Mouse (Mus musculus) lung, embryonic 16.5 days (tissue): ENCODE measurements around the gene Btbd9. TPM values are rescaled to one million over a fixed set of nuclear protein-coding genes. Genes with fewer than 3 reads are reported as not detected.
"Not testable (repeated sequence)": the region's sequence is repeated elsewhere in the genome, so short reads cannot be mapped to it uniquely, and the experiment has no call there.

Experiments used
- ATAC-seq: fragments of 200-750 bp; cut with Nextera tagmentation; 2 replicates; pipeline ENCODE4 v1.8.0; 2017; ENCODE audit warnings: low read depth, mild to moderate bottlenecking, moderate library complexity
- H3K27ac ChIP-seq: fragments of 300-500 bp; sonication (generic); 2 replicates; pipeline ENCODE4 v1.5.1; 2014; ENCODE audit warnings: mild to moderate bottlenecking, control low read depth, low read length
- H3K27me3 ChIP-seq: fragments of 300-500 bp; sonication (generic); 2 replicates; pipeline ENCODE4 v1.6.1; 2014; ENCODE audit warnings: low read depth, low read length, mixed read lengths; ENCODE audit not compliant: control insufficient read depth, insufficient read depth
- H3K36me3 ChIP-seq: fragments of 300-500 bp; sonication (generic); 2 replicates; pipeline ENCODE4 v1.6.1; 2014; ENCODE audit warnings: low read length; ENCODE audit not compliant: control insufficient read depth, insufficient read depth
- H3K4me1 ChIP-seq: fragments of 300-500 bp; sonication (generic); replicated peaks from 2 replicates; pipeline ENCODE4 v1.6.1; 2014; ENCODE audit warnings: low read length, mixed read lengths; ENCODE audit not compliant: control insufficient read depth, insufficient read depth
- H3K4me2 ChIP-seq: fragments of 300-500 bp; sonication (generic); 2 replicates; pipeline ENCODE4 v1.6.1; 2014; ENCODE audit warnings: low read depth, low read length, control low read depth
- H3K4me3 ChIP-seq: fragments of 300-500 bp; sonication (generic); 2 replicates; pipeline ENCODE4 v1.5.1; 2014; ENCODE audit warnings: mild to moderate bottlenecking, low read length, control low read depth
- H3K9ac ChIP-seq: fragments of 300-500 bp; sonication (generic); 2 replicates; pipeline ENCODE4 v1.6.1; 2014; ENCODE audit warnings: low read length, control low read depth
- H3K9me3 ChIP-seq: fragments of 300-500 bp; sonication (generic); 2 replicates; pipeline ENCODE4 v1.6.1; 2016; ENCODE audit warnings: low read length; ENCODE audit not compliant: control insufficient read depth
- WGBS: fragments of 180-500 bp; shearing (Covaris S2); extraction: QIAGEN DNeasy Blood & Tissue Kit; methylation state at CpG from one replicate; pipeline ENCODE4 v1.1.7; 2014; 5-methylcytosine and 5-hydroxymethylcytosine counted together
- polyA plus RNA-seq: library from polyadenylated mRNA; unstranded; fragments of >200 nt; fragmentation: Nextera tagmentation; extraction: Ambion mirVana; gene quantifications from 2 replicates; pipeline ENCODE4 v1.2.1, GENCODE M21; 2015

The Btbd9 gene
- polyA plus RNA-seq, 1 experiment from 2014 or later, result 55.8 TPM

GRCm38 (mm10) chr17:30513034-30513433 is 63.3 kb downstream of the Btbd9 start:
- Histone ChIP-seq H3K9ac (no peak overlapping the region), H3K4me2 (no peak overlapping the region), H3K36me3 (no peaks in the 10 kb centered on the region), H3K27ac (no peak overlapping the region), H3K4me3 (no peak overlapping the region), H3K27me3 (no peaks in the 10 kb centered on the region), H3K9me3 (no peaks in the 10 kb centered on the region), H3K4me1 (no peaks in the 10 kb centered on the region)
- no peak for ATAC-seq
- 79% methylated on average over 9 of the region's 9 CpGs for WGBS

DNA sequence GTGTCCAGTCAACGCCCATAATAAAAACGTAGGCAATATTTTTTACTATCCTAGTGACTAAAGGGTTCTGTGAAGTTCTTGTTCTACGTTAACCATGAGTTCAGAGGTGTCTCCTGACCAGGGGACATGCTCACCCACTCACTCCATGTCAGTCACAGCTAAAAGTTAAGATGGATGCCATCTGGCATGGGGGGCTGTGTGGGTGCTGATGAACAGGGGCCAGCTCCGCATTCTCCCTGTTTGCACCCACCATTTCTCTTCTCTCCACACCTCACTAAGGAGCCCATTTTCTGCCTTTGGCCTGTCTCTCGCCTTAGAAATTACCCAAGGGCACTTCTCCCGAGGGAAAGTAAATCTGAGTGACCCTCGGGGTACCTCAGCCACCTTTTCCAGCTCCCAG is 63.8 kb downstream of the Btbd9 start:
- H3K4me3 ChIP-seq, result no peak overlapping the region
- H3K9ac ChIP-seq, result no peak overlapping the region
- no peaks in the 10 kb centered on the region for H3K9me3 ChIP-seq
- H3K4me1 ChIP-seq, result no peaks in the 10 kb centered on the region
- WGBS, result 81% methylated on average over 7 of the region's 7 CpGs
- no peak overlapping the region for H3K4me2 ChIP-seq
- H3K27me3 ChIP-seq, result no peaks in the 10 kb centered on the region
- H3K36me3 ChIP-seq, result no peaks in the 10 kb centered on the region
- H3K27ac ChIP-seq, result no peak overlapping the region
- no peak for ATAC-seq

GRCm38 (mm10) chr17:30512007-30512406 is 64.3 kb downstream of the Btbd9 start:
- H3K9me3 ChIP-seq, result no peaks in the 10 kb centered on the region
- H3K27ac ChIP-seq, result no peak overlapping the region
- no peak overlapping the region for H3K4me2 ChIP-seq
- no peak overlapping the region for H3K9ac ChIP-seq
- H3K27me3 ChIP-seq, result no peaks in the 10 kb centered on the region
- H3K4me1 ChIP-seq, result no peaks in the 10 kb centered on the region
- no peaks in the 10 kb centered on the region for H3K36me3 ChIP-seq
- no peak overlapping the region for H3K4me3 ChIP-seq
- 73% methylated on average over 4 of the region's 4 CpGs for WGBS
- no peak for ATAC-seq

DNA sequence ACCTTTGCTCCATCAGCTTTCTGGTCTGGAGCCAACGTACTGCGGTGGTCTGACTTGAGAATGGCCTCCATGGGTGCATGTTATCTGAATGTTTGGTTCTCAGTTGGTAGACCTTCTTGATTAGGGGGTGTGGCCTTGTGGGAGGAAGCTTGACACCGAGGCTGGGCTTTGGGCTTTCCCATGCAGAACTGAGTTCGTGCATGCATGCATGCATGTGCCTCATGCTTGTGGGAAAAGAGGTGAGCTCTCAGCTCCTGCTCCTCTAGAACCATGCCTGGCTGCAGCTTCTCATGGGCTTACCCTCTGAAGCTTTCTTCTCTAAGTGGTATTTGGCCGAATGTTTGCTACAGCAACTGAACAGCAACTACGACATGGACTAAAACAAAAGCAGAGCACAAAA is 64.9 kb downstream of the Btbd9 start:
- Histone ChIP-seq H3K4me3 (no peak overlapping the region), H3K27me3 (no peaks in the 10 kb centered on the region), H3K4me2 (no peak overlapping the region), H3K36me3 (no peaks in the 10 kb centered on the region), H3K4me1 (no peaks in the 10 kb centered on the region), H3K27ac (no peak overlapping the region), H3K9ac (no peak overlapping the region), H3K9me3 (no peaks in the 10 kb centered on the region)
- no peak for ATAC-seq
- WGBS, result 71% methylated on average over 6 of the region's 6 CpGs

GRCm38 (mm10) chr17:30510171-30510570 is 66.1 kb downstream of the Btbd9 start:
- no peak overlapping the region for H3K27ac ChIP-seq
- no peaks in the 10 kb centered on the region for H3K9me3 ChIP-seq
- no peak overlapping the region for H3K4me2 ChIP-seq
- no peak for ATAC-seq
- no peaks in the 10 kb centered on the region for H3K27me3 ChIP-seq
- WGBS, result 74% methylated on average over 6 of the region's 6 CpGs
- H3K9ac ChIP-seq, result no peak overlapping the region
- no peaks in the 10 kb centered on the region for H3K4me1 ChIP-seq
- H3K4me3 ChIP-seq, result no peak overlapping the region
- no peaks in the 10 kb centered on the region for H3K36me3 ChIP-seq

DNA sequence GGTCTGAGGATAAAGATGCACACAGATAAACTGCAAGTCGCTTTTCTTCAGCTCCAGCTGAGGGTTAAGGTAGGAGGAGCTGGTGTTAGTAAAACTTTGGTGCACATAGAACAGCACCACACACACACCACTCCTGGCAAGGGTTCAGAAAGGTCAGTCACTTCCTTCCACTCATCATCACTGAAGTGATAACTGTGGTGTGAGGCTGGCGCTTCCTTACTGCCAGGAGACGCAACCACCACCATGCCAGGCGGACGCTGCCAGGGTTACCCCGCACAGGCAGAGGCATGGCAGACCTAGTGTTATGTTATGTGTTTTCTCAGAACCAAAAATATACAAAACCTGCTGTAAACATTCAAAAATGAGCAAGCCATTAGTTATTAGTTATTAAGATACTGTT is 66.6 kb downstream of the Btbd9 start:
- 84% methylated on average over 6 of the region's 6 CpGs for WGBS

DNA sequence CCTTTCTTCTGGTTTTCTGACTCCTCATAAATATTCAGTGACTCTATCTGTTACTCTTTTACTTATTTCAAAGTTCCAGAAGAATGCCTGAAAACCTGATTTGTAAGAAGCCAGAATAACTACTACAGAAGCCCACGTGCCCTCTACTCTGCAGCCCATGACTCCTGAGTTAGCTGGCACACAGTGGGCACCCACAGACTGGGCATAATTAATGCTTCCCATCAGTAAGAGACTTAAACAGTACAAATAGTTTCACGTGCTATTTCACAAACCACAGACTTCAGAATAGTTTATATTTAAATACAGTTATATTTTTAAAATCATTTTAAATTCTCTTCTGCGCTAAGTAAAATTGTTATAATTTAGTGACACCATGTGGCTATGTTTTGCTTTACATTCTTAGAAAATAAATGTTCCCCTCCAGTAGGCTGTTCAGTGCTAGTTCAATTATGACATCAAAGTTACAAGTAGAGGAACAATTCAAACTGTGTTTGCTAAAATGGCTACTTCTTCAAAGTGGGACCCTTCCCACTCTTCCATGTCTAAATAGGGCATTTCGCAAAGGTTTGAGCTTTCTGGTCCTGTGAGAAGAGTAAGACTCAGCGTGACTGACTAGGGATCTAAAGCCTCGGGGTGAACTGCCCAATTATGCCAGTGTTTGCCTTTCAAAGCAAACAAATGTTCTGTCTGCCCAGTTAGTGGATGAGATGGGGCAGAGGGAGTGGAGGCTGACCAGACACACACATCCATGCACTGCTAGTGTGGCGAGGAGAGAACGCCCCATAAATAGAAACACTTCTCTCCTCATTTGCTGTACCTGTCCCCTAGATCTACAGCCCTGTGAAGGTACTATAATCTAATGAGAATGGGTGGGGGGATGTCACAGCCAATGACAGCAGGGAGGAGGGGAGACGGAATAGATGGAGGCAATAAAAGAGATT is 68.4 kb downstream of the Btbd9 start:
- Histone ChIP-seq H3K9ac (no peak overlapping the region), H3K4me1 (no peaks in the 10 kb centered on the region), H3K9me3 (no peaks in the 10 kb centered on the region), H3K4me2 (no peak overlapping the region), H3K27me3 (no peaks in the 10 kb centered on the region), H3K36me3 (0 out of 2 replicates have a peak, but pooled peaks cover 2% of the 10 kb centered on the region), H3K4me3 (no peak overlapping the region), H3K27ac (no peak overlapping the region)
- 72% methylated on average over 9 of the region's 9 CpGs for WGBS
- ATAC-seq, result no peak

More for the DNA sequence above, 66.6 kb downstream of the Btbd9 start:
- Histone ChIP-seq H3K4me1 (no peaks in the 10 kb centered on the region), H3K4me3 (no peak overlapping the region), H3K27ac (no peak overlapping the region), H3K9ac (no peak overlapping the region), H3K9me3 (no peaks in the 10 kb centered on the region), H3K36me3 (0 out of 2 replicates have a peak, but pooled peaks cover 2% of the 10 kb centered on the region), H3K4me2 (no peak overlapping the region), H3K27me3 (no peaks in the 10 kb centered on the region)
- ATAC-seq, result no peak

DNA sequence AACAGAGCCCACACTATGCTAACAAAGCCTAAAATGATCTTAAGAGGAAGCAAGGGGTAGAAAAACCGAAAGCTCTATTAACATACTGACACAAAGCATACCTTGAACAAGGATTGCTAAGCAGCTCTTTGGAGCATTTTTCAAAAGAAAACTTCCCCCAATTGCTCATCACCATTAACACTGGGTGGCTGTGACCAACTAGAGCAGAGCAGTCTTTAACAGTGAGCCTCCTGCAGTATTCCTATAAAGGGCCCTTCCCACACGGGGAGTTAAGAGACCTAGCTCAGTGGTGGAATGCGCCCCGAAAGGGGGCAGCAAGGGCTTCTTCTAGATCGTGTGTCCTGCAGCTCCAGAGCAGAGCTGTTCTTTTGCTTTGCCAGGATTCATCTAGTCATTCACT is 69.4 kb downstream of the Btbd9 start:
- Histone ChIP-seq H3K9me3 (no peaks in the 10 kb centered on the region), H3K9ac (no peak overlapping the region), H3K27me3 (no peaks in the 10 kb centered on the region), H3K27ac (no peak overlapping the region), H3K4me3 (no peak overlapping the region), H3K4me2 (no peak overlapping the region), H3K4me1 (no peaks in the 10 kb centered on the region), H3K36me3 (0 out of 2 replicates have a peak, but pooled peaks cover 2% of the 10 kb centered on the region)
- no peak for ATAC-seq
- WGBS, result 58% methylated on average over 5 of the region's 5 CpGs

- not testable (repeated sequence) for ATAC-seq, H3K9ac ChIP-seq, H3K9me3 ChIP-seq, H3K4me2 ChIP-seq, H3K27ac ChIP-seq, H3K4me1 ChIP-seq, H3K27me3 ChIP-seq, H3K4me3 ChIP-seq, H3K36me3 ChIP-seq
- 95% methylated on average over 11 of the region's 11 CpGs for WGBS
Observed at GRCm38 (mm10) chr17:30499541-30499940, 76.7 kb downstream of the Btbd9 start.
